Mouse (Mus musculus): Measurements from ENCODE around the gene Taar1.

Taar1 gene

DNA sequence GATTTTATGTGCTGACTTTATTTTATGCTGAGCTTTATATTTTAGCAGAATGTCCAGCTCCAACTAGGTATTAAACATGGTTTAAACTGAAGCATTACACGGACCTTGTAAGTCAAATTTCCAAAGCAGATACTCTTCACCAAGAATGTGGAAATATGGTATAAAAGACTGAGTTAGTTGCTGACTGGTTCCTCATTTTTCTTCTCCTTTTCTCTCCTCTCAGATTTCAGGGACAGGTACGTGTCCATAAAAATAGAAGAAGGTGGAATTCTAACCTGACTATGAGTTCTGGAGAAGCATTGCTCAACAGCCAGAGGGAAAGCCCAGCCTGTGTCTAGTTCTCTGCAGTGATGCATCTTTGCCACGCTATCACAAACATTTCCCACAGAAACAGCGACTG, at the start of gene Taar1:
Gene Taar1 (plus strand): TSS at position 301 of the 400 bp plus-strand sequence.
- no peak for DNase-seq (ENCODE audit: low spot score in 2 of 2)

DNA sequence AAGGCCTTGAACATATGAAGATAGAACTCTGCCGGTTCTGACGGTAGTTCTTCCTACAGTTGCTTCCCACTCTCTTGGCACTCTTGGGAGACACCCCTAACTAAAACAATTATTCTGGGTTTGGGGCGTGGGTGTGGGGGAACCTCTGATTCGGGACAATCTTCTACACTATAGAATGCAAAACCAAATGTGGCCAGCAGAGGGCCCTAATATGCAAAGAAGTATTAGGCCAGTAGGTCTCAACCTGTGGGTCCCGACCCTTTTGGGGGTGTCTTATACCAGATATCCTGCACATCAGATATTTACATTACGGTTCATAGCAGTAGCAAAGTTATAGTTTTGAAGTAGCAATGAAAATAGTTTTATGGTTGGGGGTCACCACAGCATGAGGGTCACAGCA, 39.5 kb upstream of the Taar1 start:
- DNase-seq (ENCODE audit: low spot score in 2 of 2) = peak in 1 of 2 experiments; percentile 9

DNA sequence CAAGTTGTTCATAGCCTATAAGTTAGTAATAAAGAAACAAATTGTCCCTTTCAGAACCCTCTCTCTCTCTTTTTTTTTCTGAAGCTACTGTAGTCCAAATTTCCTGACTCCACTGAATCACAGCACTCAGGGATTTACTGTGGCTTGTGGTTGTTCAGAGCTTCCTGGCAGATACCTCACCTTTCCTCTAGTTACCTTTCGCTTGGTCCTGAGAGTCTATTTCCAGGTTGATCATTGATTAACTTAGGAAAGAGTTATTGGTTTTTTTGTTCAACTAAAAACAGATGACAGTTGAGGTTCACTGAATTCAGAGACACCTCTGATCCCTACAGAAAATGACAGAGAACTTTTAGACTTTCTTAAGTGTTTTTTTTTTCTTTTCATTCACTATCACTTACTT, 35.2 kb upstream of the Taar1 start:
- DNase-seq (ENCODE audit: low spot score in 2 of 2) = no peak

- no peak for DNase-seq (ENCODE audit: low spot score in 2 of 2)
Observed at GRCm38 (mm10) chr10:23886060-23886459, 34.1 kb upstream of the Taar1 start.

DNA sequence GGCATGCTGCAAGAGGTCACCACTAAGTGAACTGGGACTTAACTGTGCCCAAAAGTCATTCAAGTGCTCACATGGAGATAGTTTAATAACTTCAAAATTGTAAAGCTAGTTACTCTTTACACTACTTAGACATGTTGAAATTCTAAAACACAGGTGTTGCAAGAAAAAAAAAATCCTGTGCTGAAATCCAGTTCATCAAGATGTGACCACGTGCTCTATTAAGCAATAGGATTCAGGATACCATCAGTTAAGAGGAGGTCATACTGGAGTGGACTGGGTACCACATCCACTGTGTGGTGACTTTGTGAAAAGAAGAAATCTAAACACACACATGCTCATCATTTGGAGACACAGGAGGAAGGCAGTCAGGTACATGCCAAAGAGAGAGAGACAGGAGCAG, 27.2 kb upstream of the Taar1 start:
- no peak for DNase-seq (ENCODE audit: low spot score in 2 of 2)

DNA sequence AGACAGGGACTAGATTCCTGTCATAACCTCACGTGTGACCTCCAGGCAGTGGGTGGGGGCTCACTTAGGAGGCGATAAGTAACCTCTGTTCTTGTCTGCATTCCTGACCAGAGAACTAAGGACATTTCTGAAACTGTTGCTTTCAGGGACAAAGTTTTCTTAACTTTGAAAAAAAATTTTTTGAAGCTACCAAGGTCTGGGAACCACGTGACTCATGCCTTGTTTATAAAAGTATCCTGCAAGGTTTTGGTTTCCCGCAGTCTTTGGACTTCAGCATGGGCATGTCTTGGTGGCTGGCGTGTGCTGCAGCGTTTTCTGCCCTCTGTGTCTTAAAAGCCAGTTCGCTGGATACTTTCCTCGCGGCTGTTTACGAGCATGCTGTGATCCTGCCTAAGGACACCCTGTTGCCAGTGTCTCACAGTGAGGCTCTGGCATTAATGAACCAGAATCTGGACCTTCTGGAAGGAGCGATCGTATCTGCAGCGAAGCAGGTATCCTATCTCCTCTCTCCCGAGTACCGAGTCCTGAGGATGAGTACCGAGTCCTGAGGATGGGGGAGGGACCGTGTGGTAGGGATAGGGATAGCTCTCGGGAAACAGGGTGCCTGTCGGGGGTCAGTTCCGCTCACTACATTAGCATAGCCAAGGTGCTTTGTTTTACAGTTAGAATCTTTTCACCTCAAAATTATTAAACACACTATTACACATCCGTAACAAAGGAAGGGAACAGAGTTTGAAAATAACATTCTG, 25.4 kb upstream of the Taar1 start, which contains the start of gene Vnn1:
Gene Vnn1 (plus strand): TSS at position 88 of the 749 bp plus-strand sequence.
- DNase-seq (ENCODE audit: low spot score in 2 of 2) = no peak

GRCm38 (mm10) chr10:23895376-23895775, 24.8 kb upstream of the Taar1 start:
- DNase-seq (ENCODE audit: low spot score in 2 of 2) = no peak

GRCm38 (mm10) chr10:23901119-23901518, 19.0 kb upstream of the Taar1 start:
- no peak for DNase-seq (ENCODE audit: low spot score in 2 of 2)

GRCm38 (mm10) chr10:23905661-23906060, 14.5 kb upstream of the Taar1 start:
- no peak for DNase-seq (ENCODE audit: low spot score in 2 of 2)

GRCm38 (mm10) chr10:23922468-23922867, 2.3 kb downstream of the Taar1 start:
- no peak for DNase-seq (ENCODE audit: low spot score in 2 of 2)

DNA sequence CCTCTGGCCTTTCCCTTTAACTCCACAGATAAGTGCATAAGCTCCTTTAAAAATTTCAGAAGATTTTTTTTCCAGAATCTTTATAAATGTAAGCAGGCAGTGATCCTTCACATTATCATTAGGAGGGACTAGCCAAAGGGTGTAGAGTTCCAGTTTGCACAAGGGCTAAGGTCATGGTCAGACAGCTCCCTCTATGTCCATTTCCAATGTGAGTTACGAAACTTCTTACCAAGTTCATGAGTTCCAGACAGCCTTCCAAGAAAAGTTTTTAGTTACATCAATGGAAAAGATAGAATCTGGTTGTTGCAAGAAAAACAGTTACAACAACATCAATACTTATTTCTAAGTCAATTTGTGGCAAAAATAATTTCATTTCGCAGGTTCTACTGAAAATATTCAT, 3.8 kb downstream of the Taar1 start:
- no peak for DNase-seq (ENCODE audit: low spot score in 2 of 2)

DNA sequence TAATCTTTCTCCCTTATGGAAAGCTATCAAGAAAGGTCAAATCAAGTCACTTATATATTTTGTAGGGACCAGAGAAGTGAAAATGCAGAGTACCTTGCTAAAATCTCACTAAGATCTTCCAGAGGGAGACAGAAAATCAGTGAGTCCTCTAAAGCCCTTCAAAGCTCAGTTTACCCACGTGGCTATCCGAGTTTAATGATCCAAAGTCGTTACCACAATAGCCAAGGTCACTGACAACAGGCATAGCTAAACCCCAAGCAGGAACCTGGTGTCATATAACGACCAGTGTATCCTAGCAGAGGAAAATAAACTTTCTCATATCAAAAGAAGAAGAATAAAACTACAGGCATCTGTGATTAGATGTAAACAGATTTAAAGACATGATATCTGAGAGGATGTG, 17.5 kb downstream of the Taar1 start:
- no peak for DNase-seq (ENCODE audit: low spot score in 2 of 2)

- DNase-seq (ENCODE audit: low spot score in 2 of 2) = no peak
Observed at GRCm38 (mm10) chr10:23938312-23938711, 18.2 kb downstream of the Taar1 start, which contains the start of gene Taar2. Gene Taar2 (plus strand): TSS chr10:23938572.

DNA sequence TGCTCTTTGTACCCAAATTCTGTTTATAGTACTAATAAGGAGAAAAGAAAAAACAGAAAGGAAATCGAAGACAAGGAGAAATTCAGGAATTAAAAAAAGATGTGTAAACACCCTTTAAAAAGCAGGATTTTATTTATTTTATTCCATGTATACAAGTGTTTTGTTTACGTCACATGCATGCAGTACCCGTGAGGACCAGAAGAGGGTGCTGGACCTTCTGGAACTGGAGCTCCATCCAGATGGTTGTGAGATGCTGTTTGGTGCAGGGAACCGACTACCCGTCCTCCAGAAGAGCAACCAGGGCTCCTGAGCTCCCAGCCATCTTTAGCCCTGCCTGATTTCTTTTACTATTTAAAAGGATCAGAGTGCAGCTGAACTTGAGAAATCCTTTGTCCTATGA, 22.3 kb downstream of the Taar1 start:
- DNase-seq (ENCODE audit: low spot score in 2 of 2) = no peak

DNA sequence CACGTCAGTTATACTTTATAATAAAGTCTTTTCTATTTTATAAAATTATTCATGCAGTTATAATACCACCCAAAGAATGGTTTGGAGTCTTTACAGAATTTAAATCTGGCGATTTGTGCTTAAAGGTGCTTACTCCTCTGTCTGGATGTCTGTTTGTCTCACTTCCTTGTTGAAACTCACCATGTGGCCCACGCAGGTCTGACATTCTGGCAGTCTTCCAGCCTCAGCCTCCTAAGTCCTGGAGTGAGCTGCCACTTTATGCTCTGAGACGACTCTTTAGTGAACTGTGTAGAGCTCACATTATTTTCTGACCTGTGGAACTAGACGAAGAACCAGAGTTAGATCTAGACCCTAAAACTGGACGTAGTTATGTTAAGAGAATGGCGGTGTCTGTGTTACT, 27.9 kb downstream of the Taar1 start:
- DNase-seq (ENCODE audit: low spot score in 2 of 2) = no peak

GRCm38 (mm10) chr10:23949508-23950005, 29.4 kb downstream of the Taar1 start, which contains the start of gene Taar3:
Gene Taar3 (plus strand): TSS chr10:23949558.
- DNase-seq (ENCODE audit: low spot score in 2 of 2) = no peak

DNA sequence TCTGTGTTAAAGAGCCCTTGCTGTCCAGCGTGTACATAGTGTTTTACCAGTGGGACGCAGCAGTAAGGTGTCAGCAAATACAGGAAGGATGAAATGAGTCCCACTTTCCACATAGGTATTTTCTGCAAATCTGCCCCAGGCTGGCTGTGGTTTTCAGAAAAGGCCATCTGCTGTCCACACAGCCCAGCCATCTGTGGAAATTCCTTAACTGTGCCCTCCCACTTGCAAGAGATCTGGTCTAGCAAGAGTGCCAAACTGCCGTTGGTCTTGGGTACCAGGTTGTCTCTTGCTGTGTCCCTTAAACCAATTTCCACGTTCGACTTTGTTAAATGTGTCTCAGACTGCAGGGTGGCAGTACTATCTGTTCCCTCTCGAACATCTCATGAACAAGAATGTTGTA, 31.6 kb downstream of the Taar1 start:
- DNase-seq (ENCODE audit: low spot score in 2 of 2) = no peak

- DNase-seq (ENCODE audit: low spot score in 2 of 2) = no peak
Observed at GRCm38 (mm10) chr10:23959071-23959470, 38.9 kb downstream of the Taar1 start.

GRCm38 (mm10) chr10:23960444-23960915, 40.3 kb downstream of the Taar1 start, which contains the start of gene Taar4:
Gene Taar4 (plus strand): TSS chr10:23960494.
- no peak for DNase-seq (ENCODE audit: low spot score in 2 of 2)

DNA sequence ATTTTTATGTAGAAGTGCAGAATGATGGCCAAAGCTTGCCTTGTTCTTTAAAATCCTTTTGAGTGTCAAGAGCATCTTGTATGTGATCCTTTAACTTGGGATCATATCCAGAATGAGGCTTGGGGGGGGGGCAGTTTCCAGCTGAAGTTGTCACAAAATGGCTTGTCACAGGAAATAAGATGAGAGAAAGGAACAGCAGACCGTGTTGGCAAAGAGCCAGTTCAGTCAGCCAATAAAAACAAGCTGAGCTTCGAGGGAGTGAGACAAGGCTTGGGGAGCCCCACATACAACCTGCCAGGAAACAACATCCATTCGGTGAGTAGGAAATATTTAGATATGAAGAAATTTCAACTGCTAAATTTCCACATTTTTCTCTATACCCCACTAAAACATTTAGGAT, 43.3 kb downstream of the Taar1 start:
- DNase-seq (ENCODE audit: low spot score in 2 of 2) = no peak

DNA sequence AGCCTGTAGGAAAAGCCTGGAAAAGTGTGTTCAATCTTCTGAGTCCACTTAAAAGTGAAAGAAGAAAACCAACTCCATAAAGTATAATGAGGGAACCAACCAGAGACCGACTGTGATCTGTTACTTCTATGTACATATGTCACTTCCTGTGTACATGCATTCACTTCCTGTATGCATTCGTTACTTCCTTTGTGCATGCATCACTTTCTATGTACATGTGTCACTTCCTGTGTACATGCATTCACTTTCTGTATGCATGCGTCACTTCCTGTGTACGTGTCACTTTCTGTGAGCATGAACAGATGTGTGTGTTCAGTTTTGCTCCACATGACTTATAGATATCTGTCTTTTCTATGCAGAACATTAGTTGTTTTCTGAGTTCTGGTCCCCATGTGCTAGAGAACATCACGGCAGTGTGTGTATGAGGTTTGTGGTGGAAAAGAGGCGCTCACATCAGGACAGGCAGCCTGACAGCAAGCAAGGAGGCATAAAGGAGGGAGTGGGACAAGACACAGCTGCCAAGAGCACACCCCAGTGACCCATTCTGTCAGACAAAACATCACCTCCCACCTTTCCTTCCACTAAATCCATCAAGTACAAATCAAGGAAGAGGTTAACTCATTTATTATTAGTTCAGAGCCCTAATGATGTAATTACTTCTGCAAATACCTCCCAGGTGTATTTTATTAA, 44.9 kb downstream of the Taar1 start:
- DNase-seq (ENCODE audit: low spot score in 2 of 2) = no peak

DNA sequence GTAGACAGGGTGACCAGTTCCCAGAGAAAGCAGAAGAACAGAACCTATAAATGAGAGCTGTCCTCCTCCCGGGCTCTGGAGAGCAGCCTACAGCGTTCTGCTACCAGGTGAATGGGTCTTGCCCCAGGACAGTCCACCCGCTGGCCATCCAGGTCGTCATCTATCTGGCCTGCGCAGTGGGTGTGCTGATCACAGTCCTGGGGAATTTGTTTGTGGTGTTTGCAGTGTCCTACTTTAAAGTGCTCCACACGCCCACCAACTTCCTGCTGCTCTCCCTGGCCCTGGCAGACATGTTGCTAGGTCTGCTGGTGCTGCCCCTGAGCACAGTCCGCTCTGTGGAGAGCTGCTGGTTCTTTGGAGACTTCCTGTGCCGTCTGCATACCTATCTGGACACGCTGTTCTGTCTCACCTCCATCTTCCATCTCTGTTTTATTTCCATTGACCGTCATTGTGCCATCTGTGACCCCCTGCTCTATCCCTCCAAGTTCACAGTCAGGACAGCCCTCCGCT, 50.6 kb downstream of the Taar1 start, which contains the start of gene Taar5:
Gene Taar5 (plus strand): TSS at position 51 of the 510 bp plus-strand sequence.
- DNase-seq (ENCODE audit: low spot score in 2 of 2) = no peak

Data from frontal cortex, postnatal 10 days (tissue).